Mouse (Mus musculus): Measurements from ENCODE around the gene Ids.

GRCm38 (mm10) chrX:70363446-70363845, 1.4 kb downstream of the Ids start:
- TF ChIP-seq CTCF (IDR thresholded peaks at IDR 0.05; ENCODE audit: low read depth) (no peak), EP300 (IDR thresholded peaks at IDR 0.05; ENCODE audit: low read depth) (no peak)

Measured in heart, postnatal 0 days (tissue).